17 mouse cellular contexts compared by ENCODE assay signal in genomic region chr3:94587962-94588361, GRCm38 (mm10). TPM values are rescaled to one million over a fixed set of nuclear protein-coding genes. Genes with fewer than 3 reads are reported as not detected.
A peak's percentile ranks its signal among the peaks of the same experiment; 100 is the strongest.
DNase-seq lines count a peak whose midpoint lies in the region; ATAC-seq and TF ChIP-seq lines count a peak whose summit lies in the region.
"Had no signal": no experiment of that assay in that cellular context is flagged by ENCODE, and none has a peak within 500 bp of the region (broad histone marks: within the 10 kb centered on the region; RNA-seq: fewer than 3 reads in every experiment).

No protein-coding gene starts in this region.

- ATAC-seq in kidney, postnatal 0 days (replicated peaks; ENCODE audit: low FRiP score, low read depth) = peak; percentile 40; the same call in 1 of the 2 replicates
- ATAC-seq in kidney, embryonic 15.5 days (replicated peaks; ENCODE audit: low FRiP score) = no peak
- ATAC-seq in hematopoietic stem cell, adult 5-6 weeks (replicated peaks in 1 of 2; ENCODE audit: insufficient read depth in 1 of 2, low FRiP score in 2 of 2, low TSS enrichment in 1 of 2, low read depth in 1 of 2, poor library complexity in 2 of 2, severe bottlenecking in 2 of 2) = peak; percentile 46 to 85; a peak in 2 of 4 replicates
- peak; percentile 93 for ATAC-seq in monocyte, adult 5-6 weeks (replicated peaks; ENCODE audit: insufficient number of reproducible peaks, low FRiP score, low TSS enrichment, poor library complexity, severe bottlenecking)
- no peak for ATAC-seq in hindbrain, embryonic 12.5 days (ENCODE audit: low FRiP score)
- no peak for ATAC-seq in hindbrain, embryonic 16.5 days

- H3K4me2 ChIP-seq in kidney, postnatal 0 days (ENCODE audit: low read length) = no peak overlapping the region
- H3K4me2 ChIP-seq in kidney, embryonic 15.5 days = no peak overlapping the region
- H3K4me2 ChIP-seq in hindbrain, embryonic 12.5 days (replicated peaks) = no peak overlapping the region
- H3K4me2 ChIP-seq in hindbrain, embryonic 16.5 days (ENCODE audit: low read length) = no peak overlapping the region
- H3K4me2 ChIP-seq: heart, embryonic 13.5 days; hindbrain, embryonic 15.5 days; limb, embryonic 12.5 days had no signal

- intact Hi-C loops in left cerebral cortex, postnatal 4 days (cut with DNase I) = no loop called here

- H3K27ac ChIP-seq in kidney, postnatal 0 days = no peak overlapping the region
- no peak overlapping the region for H3K27ac ChIP-seq in kidney, embryonic 15.5 days
- H3K27ac ChIP-seq in hindbrain, embryonic 12.5 days = no peak overlapping the region
- no peak overlapping the region for H3K27ac ChIP-seq in hindbrain, embryonic 16.5 days (ENCODE audit: low read depth, low read length)
- H3K27ac ChIP-seq: heart, embryonic 13.5 days; hindbrain, embryonic 15.5 days; limb, embryonic 12.5 days had no signal

- H3K36me3 ChIP-seq in kidney, postnatal 0 days (ENCODE audit: insufficient read depth, low read length) = no peaks in the 10 kb centered on the region
- no peaks in the 10 kb centered on the region for H3K36me3 ChIP-seq in kidney, embryonic 15.5 days
- no peaks in the 10 kb centered on the region for H3K36me3 ChIP-seq in hindbrain, embryonic 12.5 days
- no peaks in the 10 kb centered on the region for H3K36me3 ChIP-seq in hindbrain, embryonic 16.5 days (ENCODE audit: control insufficient read depth, insufficient read depth, low read length)
- H3K36me3 ChIP-seq: heart, embryonic 13.5 days; hindbrain, embryonic 15.5 days; limb, embryonic 12.5 days had no signal

- no peaks in the 10 kb centered on the region for H3K4me1 ChIP-seq in kidney, postnatal 0 days (replicated peaks; ENCODE audit: insufficient read depth, low read length)
- no peaks in the 10 kb centered on the region for H3K4me1 ChIP-seq in kidney, embryonic 15.5 days
- no peaks in the 10 kb centered on the region for H3K4me1 ChIP-seq in hindbrain, embryonic 12.5 days
- H3K4me1 ChIP-seq in hindbrain, embryonic 16.5 days (ENCODE audit: control insufficient read depth, insufficient read depth, low read depth, low read length) = no peaks in the 10 kb centered on the region
- H3K4me1 ChIP-seq: heart, embryonic 13.5 days; hindbrain, embryonic 15.5 days; limb, embryonic 12.5 days had no signal

- no peaks in the 10 kb centered on the region for H3K9me3 ChIP-seq in kidney, postnatal 0 days (replicated peaks; ENCODE audit: low read length)
- H3K9me3 ChIP-seq in kidney, embryonic 15.5 days (replicated peaks) = no peaks in the 10 kb centered on the region
- no peaks in the 10 kb centered on the region for H3K9me3 ChIP-seq in hindbrain, embryonic 12.5 days (replicated peaks)
- H3K9me3 ChIP-seq in hindbrain, embryonic 16.5 days (ENCODE audit: control insufficient read depth, low read length) = no peaks in the 10 kb centered on the region
- H3K9me3 ChIP-seq: hindbrain, embryonic 15.5 days; megakaryocyte, embryonic 14.5 days had no signal

- no peak overlapping the region for H3K9ac ChIP-seq in kidney, postnatal 0 days (ENCODE audit: low read depth, low read length)
- H3K9ac ChIP-seq in kidney, embryonic 15.5 days = no peak overlapping the region
- no peak overlapping the region for H3K9ac ChIP-seq in hindbrain, embryonic 12.5 days
- H3K9ac ChIP-seq in hindbrain, embryonic 16.5 days (ENCODE audit: low read depth, low read length) = no peak overlapping the region
- H3K9ac ChIP-seq: heart, embryonic 13.5 days; hindbrain, embryonic 15.5 days; limb, embryonic 12.5 days had no signal

- no peaks in the 10 kb centered on the region for H3K27me3 ChIP-seq in kidney, postnatal 0 days (ENCODE audit: insufficient read depth, low read length)
- no peaks in the 10 kb centered on the region for H3K27me3 ChIP-seq in kidney, embryonic 15.5 days
- no peaks in the 10 kb centered on the region for H3K27me3 ChIP-seq in hindbrain, embryonic 12.5 days
- H3K27me3 ChIP-seq in hindbrain, embryonic 16.5 days (replicated peaks; ENCODE audit: control insufficient read depth, insufficient read depth, low read length) = no peaks in the 10 kb centered on the region
- H3K27me3 ChIP-seq: heart, embryonic 13.5 days; hindbrain, embryonic 15.5 days; limb, embryonic 12.5 days had no signal

- DNase-seq in kidney, postnatal 0 days (ENCODE audit: low spot score) = no peak
- peak; percentile 46 for DNase-seq in NIH3T3 (ENCODE audit: low read depth)
- DNase-seq in left cerebral cortex, postnatal 4 days = no peak
- DNase-seq: kidney, postnatal 10 days; thymus, adult 18-20 months had no signal

- WGBS in kidney, postnatal 0 days = 40% methylated on average over 5 of the region's 5 CpGs
- 44% methylated on average over 5 of the region's 5 CpGs for WGBS in kidney, embryonic 15.5 days
- WGBS in hindbrain, embryonic 12.5 days = 80% methylated on average over 5 of the region's 5 CpGs
- 86% methylated on average over 5 of the region's 5 CpGs for WGBS in hindbrain, embryonic 16.5 days

- no peak for TF ChIP-seq CTCF in kidney, postnatal 0 days (IDR thresholded peaks at IDR 0.05; ENCODE audit: low read depth)

- no peak overlapping the region for H3K4me3 ChIP-seq in kidney, postnatal 0 days (replicated peaks; ENCODE audit: low read depth, low read length)
- no peak overlapping the region for H3K4me3 ChIP-seq in kidney, embryonic 15.5 days (replicated peaks)
- H3K4me3 ChIP-seq in hindbrain, embryonic 12.5 days = no peak overlapping the region
- no peak overlapping the region for H3K4me3 ChIP-seq in hindbrain, embryonic 16.5 days (ENCODE audit: low read length)
- H3K4me3 ChIP-seq: heart, embryonic 13.5 days; hindbrain, embryonic 15.5 days; limb, embryonic 12.5 days; megakaryocyte, embryonic 14.5 days had no signal

RNA-seq across cellular contexts. Expression of gene Snx27, which starts 5.4 kb away (rescaled TPM):
- polyA plus RNA-seq in kidney, postnatal 0 days (2015; fragmentation: Nextera tagmentation; extraction: Ambion mirVana) = 33.4 and 39.1 TPM in 2 replicates
- 47.2 and 50.9 TPM in 2 replicates for polyA plus RNA-seq in kidney, embryonic 15.5 days (2015; fragmentation: Nextera tagmentation; extraction: Ambion mirVana)
- total RNA-seq in hematopoietic stem cell, adult 5-6 weeks (2017) = 28.5 TPM in 2 replicates
- 28.7 to 47.9 TPM (median 47.5 TPM) in 3 replicates for total RNA-seq in monocyte, adult 5-6 weeks (2017)
- total RNA-seq in left cerebral cortex, postnatal 4 days (2021) = 100 to 1,000 TPM; 107 to 113 TPM
- polyA plus RNA-seq in hindbrain, embryonic 12.5 days (2016; fragmentation: Nextera tagmentation; extraction: Ambion mirVana) = 68.7 and 73.3 TPM in 2 replicates
- 94.7 and 95.0 TPM in 2 replicates for polyA plus RNA-seq in hindbrain, embryonic 16.5 days (2015; fragmentation: Nextera tagmentation; extraction: Ambion mirVana)

RNA-seq across cellular contexts. Expression of gene Gm10972, which starts 55.0 kb away (rescaled TPM):
- polyA plus RNA-seq in kidney, postnatal 0 days (2015; fragmentation: Nextera tagmentation; extraction: Ambion mirVana) = not detected in 2 replicates
- not detected in 2 replicates for polyA plus RNA-seq in kidney, embryonic 15.5 days (2015; fragmentation: Nextera tagmentation; extraction: Ambion mirVana)
- total RNA-seq in hematopoietic stem cell, adult 5-6 weeks (2017) = not detected in 2 replicates
- total RNA-seq in monocyte, adult 5-6 weeks (2017) = not detected in 3 replicates
- not detected for total RNA-seq in left cerebral cortex, postnatal 4 days (2021)
- not detected in 2 replicates for polyA plus RNA-seq in hindbrain, embryonic 12.5 days (2016; fragmentation: Nextera tagmentation; extraction: Ambion mirVana)
- not detected in 2 replicates for polyA plus RNA-seq in hindbrain, embryonic 16.5 days (2015; fragmentation: Nextera tagmentation; extraction: Ambion mirVana)
- total RNA-seq: CH12.LX; layer of hippocampus, postnatal 10 days had no signal
- polyA plus RNA-seq: cortical plate, adult 2 months; heart, embryonic 13.5 days; hindbrain, embryonic 15.5 days; limb, embryonic 12.5 days had no signal

Comparison
In these comparisons a context has a peak if more than half of its experiments do, and no peak if none do; other contexts are left out.
1. ATAC-seq: peak in kidney, postnatal 0 days (single experiment), hematopoietic stem cell, adult 5-6 weeks (2 of 2) and monocyte, adult 5-6 weeks (single experiment); none in kidney, embryonic 15.5 days (single experiment), hindbrain, embryonic 12.5 days (single experiment) and hindbrain, embryonic 16.5 days (single experiment).